Mouse (Mus musculus) hindbrain, embryonic 16.5 days (tissue): ENCODE measurements around the gene Necab2. TPM values are rescaled to one million over a fixed set of nuclear protein-coding genes. Genes with fewer than 3 reads are reported as not detected.

ENCODE experiments used
- ATAC-seq: fragments of 200-750 bp; cut with Nextera tagmentation; 2 replicates; pipeline ENCODE4 v1.8.0; 2017; ENCODE audit warnings: moderate TSS enrichment, moderate library complexity
- H3K27ac ChIP-seq: fragments of 300-500 bp; sonication (generic); 2 replicates; pipeline ENCODE4 v1.5.1; 2014; ENCODE audit warnings: low read depth, mild to moderate bottlenecking, control low read depth, low read length, moderate library complexity
- H3K27me3 ChIP-seq: fragments of 300-500 bp; sonication (generic); replicated peaks from 2 replicates; pipeline ENCODE4 v1.6.1; 2014; ENCODE audit warnings: low read length; ENCODE audit not compliant: control insufficient read depth, insufficient read depth
- H3K36me3 ChIP-seq: fragments of 300-500 bp; sonication (generic); 2 replicates; pipeline ENCODE4 v1.6.1; 2014; ENCODE audit warnings: mild to moderate bottlenecking, low read length, moderate library complexity, mixed read lengths; ENCODE audit not compliant: control insufficient read depth, insufficient read depth
- H3K4me1 ChIP-seq: fragments of 300-500 bp; sonication (generic); 2 replicates; pipeline ENCODE4 v1.6.1; 2014; ENCODE audit warnings: low read depth, low read length; ENCODE audit not compliant: control insufficient read depth, insufficient read depth
- H3K4me2 ChIP-seq: fragments of 300-500 bp; sonication (generic); 2 replicates; pipeline ENCODE4 v1.6.1; 2014; ENCODE audit warnings: mild to moderate bottlenecking, low read length, control low read depth, moderate library complexity
- H3K4me3 ChIP-seq: fragments of 300-500 bp; sonication (generic); 2 replicates; pipeline ENCODE4 v1.5.1; 2014; ENCODE audit warnings: mild to moderate bottlenecking, low read length, control low read depth, moderate library complexity
- H3K9ac ChIP-seq: fragments of 300-500 bp; sonication (generic); 2 replicates; pipeline ENCODE4 v1.6.1; 2014; ENCODE audit warnings: low read depth, mild to moderate bottlenecking, control low read depth, low read length, moderate library complexity
- H3K9me3 ChIP-seq: fragments of 300-500 bp; sonication (generic); 2 replicates; pipeline ENCODE4 v1.6.1; 2014; ENCODE audit warnings: mild to moderate bottlenecking, low read length, moderate library complexity; ENCODE audit not compliant: control insufficient read depth
- WGBS: fragments of 180-500 bp; shearing (Covaris S2); extraction: QIAGEN DNeasy Blood & Tissue Kit; methylation state at CpG from one replicate; pipeline ENCODE4 v1.1.7; 2014; 5-methylcytosine and 5-hydroxymethylcytosine counted together
- polyA plus RNA-seq: library from polyadenylated mRNA; unstranded; fragments of >200 nt; fragmentation: Nextera tagmentation; extraction: Ambion mirVana; gene quantifications from 2 replicates; pipeline ENCODE4 v1.2.1, GENCODE M21; 2015

Necab2 gene
- polyA plus RNA-seq = 52.2 and 56.9 TPM in 2 replicates

DNA sequence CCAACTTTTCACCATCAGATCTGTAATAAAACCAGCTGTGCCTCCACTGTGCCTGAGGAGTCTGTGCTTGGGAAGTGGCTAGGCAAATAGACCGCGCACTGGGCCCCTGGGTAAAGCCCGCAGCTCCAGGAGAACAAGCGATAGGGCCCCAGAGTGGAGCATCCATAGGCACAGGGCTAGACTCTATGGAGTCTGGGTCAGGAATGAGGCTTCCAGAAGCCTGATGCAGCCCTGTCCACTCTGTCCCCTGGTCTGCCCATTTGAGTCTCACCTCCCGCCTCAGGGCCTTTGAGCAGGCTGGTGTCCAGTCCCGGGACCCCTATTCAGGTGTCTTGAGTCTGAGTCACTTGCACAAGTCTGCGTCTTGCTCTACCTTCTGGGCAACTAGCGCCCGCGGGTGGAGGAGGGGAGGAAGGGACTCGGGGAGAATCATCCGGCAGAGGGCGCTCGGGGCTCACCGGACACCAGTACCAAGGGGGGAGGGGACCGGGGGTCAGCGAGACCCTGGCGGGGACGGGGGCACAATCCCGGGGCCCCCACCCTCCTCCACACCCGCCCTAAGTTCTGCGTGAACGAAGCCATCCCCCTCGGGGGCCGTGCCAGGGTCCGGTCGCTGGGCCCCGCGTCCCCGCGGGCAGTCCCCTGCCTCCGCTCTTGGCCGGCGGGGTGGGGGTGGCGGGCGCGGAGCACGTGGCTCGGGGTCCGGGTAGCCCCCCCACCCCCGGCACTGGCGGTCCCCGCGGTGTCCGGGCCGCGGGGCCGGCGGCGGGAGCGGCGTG lies at the start of gene Necab2:
Gene Necab2, plus strand, starts transcription at position 509 of the 779 bp plus-strand sequence.
- H3K4me2 ChIP-seq = peak within 1 kb of the TSS; percentile 96
- 2% methylated on average over 29 of the region's 52 CpGs for WGBS
- no peaks in the 10 kb centered on the region for H3K9me3 ChIP-seq
- H3K27ac ChIP-seq = peak within 1 kb of the TSS; percentile 36
- H3K4me3 ChIP-seq = peak within 1 kb of the TSS; percentile 78
- no peaks in the 10 kb centered on the region for H3K36me3 ChIP-seq
- peaks cover 4% of the 10 kb centered on the region; the same call in 1 of the 2 replicates for H3K4me1 ChIP-seq
- H3K9ac ChIP-seq = peak within 1 kb of the TSS; percentile 87
- 0 out of 2 replicates have a peak, but pooled peaks cover 2% of the 10 kb centered on the region for H3K27me3 ChIP-seq
- peak; percentile 70 for ATAC-seq

DNA sequence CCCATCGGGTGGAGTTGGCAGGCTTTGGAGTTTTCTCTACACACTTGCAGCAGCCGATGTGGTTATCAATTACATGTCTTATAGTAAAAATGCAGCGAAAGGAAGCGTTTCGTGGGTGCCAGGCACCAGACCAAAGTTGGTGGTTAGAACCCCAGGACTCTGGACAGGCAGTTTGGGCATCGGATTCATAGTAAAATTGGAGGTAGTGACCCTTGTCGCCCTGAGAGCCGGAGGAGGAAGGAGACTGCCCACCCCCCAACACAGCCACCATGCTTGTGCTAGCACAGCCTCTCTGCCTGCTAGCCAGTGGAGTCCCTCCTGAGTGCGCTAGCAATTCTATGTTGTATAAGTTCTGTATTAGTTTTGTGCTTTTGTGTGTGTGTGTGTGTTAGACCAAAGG lies 48.0 kb upstream of the Necab2 start:
- H3K27me3 ChIP-seq = no peaks in the 10 kb centered on the region
- H3K4me2 ChIP-seq = no peak overlapping the region
- peaks cover 13% of the 10 kb centered on the region for H3K4me1 ChIP-seq
- no peak overlapping the region for H3K4me3 ChIP-seq
- 76% methylated on average over 9 of the region's 9 CpGs for WGBS
- H3K36me3 ChIP-seq = 0 out of 2 replicates have a peak, but pooled peaks cover 2% of the 10 kb centered on the region
- no peak overlapping the region for H3K27ac ChIP-seq
- no peaks in the 10 kb centered on the region for H3K9me3 ChIP-seq
- no peak overlapping the region for H3K9ac ChIP-seq
- no peak for ATAC-seq

DNA sequence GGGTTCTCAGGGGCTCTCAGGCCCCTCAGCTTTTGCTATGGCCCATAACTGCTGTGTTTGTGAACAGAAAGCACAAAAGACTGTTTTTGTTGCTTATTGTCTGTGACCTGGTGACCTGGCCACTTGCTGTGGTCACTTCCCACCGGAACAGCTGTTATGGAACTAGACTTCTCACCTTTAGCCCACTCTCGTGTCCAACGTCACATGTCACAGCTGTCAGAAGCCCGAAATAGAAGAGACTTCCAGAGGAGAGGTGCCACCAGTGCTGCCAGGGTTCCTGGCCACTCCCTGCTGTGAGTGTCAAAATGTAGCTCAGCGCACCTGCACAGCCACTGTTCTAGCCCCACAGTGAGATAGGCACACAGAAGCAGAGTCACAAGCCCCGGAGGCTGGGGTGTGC lies 47.3 kb upstream of the Necab2 start:
- H3K9me3 ChIP-seq = no peaks in the 10 kb centered on the region
- no peak overlapping the region for H3K27ac ChIP-seq
- H3K9ac ChIP-seq = no peak overlapping the region
- no peak for ATAC-seq
- H3K27me3 ChIP-seq = no peaks in the 10 kb centered on the region
- 0 out of 2 replicates have a peak, but pooled peaks cover 4% of the 10 kb centered on the region for H3K36me3 ChIP-seq
- H3K4me3 ChIP-seq = no peak overlapping the region
- H3K4me1 ChIP-seq = peaks cover 11% of the 10 kb centered on the region
- WGBS = 67% methylated on average over 6 of the region's 6 CpGs
- no peak overlapping the region for H3K4me2 ChIP-seq

DNA sequence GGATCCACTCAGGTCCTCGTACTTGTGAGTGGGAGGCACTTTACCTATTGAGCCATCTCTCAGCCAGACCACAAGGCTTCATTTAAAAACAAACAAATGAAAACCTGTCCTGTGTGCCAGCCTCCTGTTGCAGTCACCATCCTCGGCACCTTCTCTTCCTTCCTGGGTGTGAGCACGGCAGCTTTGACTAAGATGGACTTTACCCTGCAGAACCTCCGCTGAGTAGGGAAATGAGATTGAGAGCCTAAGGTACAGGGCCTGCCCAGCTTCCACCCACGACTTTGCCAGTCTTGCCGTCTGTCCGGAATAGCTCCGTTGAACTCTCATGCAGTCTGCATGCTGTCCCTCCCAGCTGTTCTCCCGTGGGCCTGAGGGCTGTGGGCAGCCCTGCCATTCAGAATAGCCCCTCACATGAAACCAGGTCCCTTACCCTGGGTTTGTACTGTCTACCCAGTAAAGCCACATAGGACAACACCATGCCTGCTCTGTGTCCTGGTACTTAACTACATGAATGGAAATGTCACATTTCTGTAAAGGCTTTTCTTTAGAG lies 46.3 kb upstream of the Necab2 start:
- no peak for ATAC-seq
- no peaks in the 10 kb centered on the region for H3K27me3 ChIP-seq

DNA sequence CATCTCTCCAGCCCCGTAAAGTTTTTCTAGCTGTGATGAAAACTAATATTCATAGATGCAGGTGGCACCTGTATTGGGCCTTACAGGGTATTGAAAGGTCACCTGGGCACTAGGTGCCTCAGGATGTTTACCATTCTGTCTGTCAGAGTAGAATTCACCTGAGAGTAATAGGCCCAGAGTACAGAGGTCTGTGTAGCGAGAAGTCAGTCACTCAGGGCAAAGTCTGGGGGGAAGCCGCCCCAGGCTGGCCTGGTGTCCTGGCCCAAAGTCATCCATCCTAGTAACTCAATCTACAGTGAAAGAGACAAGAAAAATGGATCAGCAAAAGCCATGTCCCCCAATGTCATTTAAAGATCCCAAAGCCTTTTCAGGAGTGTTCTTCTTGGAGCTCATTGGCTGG lies 45.6 kb upstream of the Necab2 start:
- Histone ChIP-seq H3K4me2 (no peak overlapping the region), H3K4me1 (peaks cover 3% of the 10 kb centered on the region), H3K36me3 (0 out of 2 replicates have a peak, but pooled peaks cover 4% of the 10 kb centered on the region), H3K9me3 (no peaks in the 10 kb centered on the region), H3K9ac (no peak overlapping the region), H3K27ac (no peak overlapping the region), H3K27me3 (no peaks in the 10 kb centered on the region), H3K4me3 (no peak overlapping the region)
- 88% methylated on average over 3 of the region's 3 CpGs for WGBS
- ATAC-seq = no peak

More for the DNA sequence above, 46.3 kb upstream of the Necab2 start:
- H3K36me3 ChIP-seq = 0 out of 2 replicates have a peak, but pooled peaks cover 4% of the 10 kb centered on the region
- 86% methylated on average over 9 of the region's 9 CpGs for WGBS
- no peaks in the 10 kb centered on the region for H3K9me3 ChIP-seq
- no peak overlapping the region for H3K27ac ChIP-seq
- H3K4me3 ChIP-seq = no peak overlapping the region
- no peak overlapping the region for H3K9ac ChIP-seq
- peaks cover 9% of the 10 kb centered on the region for H3K4me1 ChIP-seq
- H3K4me2 ChIP-seq = no peak overlapping the region

DNA sequence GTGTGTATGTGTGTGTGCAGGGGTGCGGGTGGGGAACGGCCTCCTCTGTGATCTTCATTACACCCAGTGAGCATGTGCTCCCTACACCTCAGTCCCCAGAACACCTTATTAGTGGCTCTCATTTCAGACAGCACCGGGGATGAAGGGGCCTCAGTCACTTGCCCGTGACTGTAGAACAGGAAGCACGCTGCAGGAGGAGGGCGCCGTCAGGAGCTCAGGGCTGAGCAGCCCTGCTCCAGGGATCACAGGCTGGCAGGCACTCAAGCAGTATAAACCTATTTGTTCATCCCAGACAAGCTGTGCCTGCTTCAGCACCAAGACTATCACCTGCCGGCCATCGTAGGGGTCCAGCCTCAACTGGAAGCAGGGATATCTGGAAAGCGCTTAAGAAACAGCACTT lies 42.6 kb upstream of the Necab2 start:
- no peak overlapping the region for H3K4me3 ChIP-seq
- H3K9ac ChIP-seq = no peak overlapping the region
- no peaks in the 10 kb centered on the region for H3K9me3 ChIP-seq
- H3K27ac ChIP-seq = no peak overlapping the region
- H3K4me2 ChIP-seq = no peak overlapping the region
- 72% methylated on average over 10 of the region's 10 CpGs for WGBS
- no peaks in the 10 kb centered on the region for H3K27me3 ChIP-seq
- ATAC-seq = no peak
- H3K4me1 ChIP-seq = no peaks in the 10 kb centered on the region
- H3K36me3 ChIP-seq = peaks cover 9% of the 10 kb centered on the region; the same call in 1 of the 2 replicates

DNA sequence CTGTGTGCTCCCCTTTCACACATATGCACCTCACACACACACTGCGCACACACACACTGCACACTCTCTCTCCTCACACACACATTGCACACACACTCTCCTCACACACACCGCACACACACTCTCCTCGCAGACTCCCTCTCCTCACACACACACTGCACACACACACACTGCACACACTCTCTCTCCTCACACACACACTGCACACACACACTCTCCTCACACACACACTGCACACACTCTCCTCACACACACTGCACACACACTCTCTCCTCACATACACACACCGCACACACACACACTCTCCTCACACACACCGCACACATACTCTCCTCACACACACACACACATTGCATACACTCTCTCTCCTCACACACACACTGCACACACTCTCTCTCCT lies 41.9 kb upstream of the Necab2 start:
- H3K27me3 ChIP-seq = no peaks in the 10 kb centered on the region
- no peak overlapping the region for H3K9ac ChIP-seq
- no peak overlapping the region for H3K4me2 ChIP-seq
- no peaks in the 10 kb centered on the region for H3K4me1 ChIP-seq
- H3K9me3 ChIP-seq = no peaks in the 10 kb centered on the region
- H3K36me3 ChIP-seq = peaks cover 16% of the 10 kb centered on the region; the same call in 1 of the 2 replicates
- ATAC-seq = no peak
- no peak overlapping the region for H3K4me3 ChIP-seq
- no peak overlapping the region for H3K27ac ChIP-seq
- WGBS = 98% methylated on average over 5 of the region's 5 CpGs

DNA sequence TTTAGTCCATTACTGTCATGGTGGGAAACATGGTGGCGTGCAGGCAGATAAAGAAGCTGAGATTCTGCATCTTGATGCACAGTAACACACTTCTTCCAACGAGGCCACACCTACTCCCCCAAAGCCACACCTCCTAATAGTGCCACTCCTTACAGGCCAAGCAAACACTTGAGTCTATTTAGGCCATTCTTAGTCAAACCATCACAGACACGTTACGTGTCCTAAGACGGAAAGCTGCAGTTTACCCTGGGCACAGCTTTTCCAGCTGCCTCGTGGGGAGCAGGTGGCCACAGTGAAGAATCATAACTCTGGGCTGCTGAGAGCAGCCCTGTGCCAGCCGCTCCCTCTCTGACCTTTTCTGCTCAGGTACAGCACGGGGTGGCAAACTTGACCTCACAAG lies 38.2 kb upstream of the Necab2 start:
- Histone ChIP-seq H3K9ac (no peak overlapping the region), H3K27ac (no peak overlapping the region), H3K4me1 (peaks cover 4% of the 10 kb centered on the region), H3K4me2 (no peak overlapping the region), H3K9me3 (no peaks in the 10 kb centered on the region), H3K4me3 (no peak overlapping the region), H3K36me3 (peaks cover 26% of the 10 kb centered on the region), H3K27me3 (no peaks in the 10 kb centered on the region)
- ATAC-seq = no peak
- WGBS = 69% methylated on average over 8 of the region's 8 CpGs

DNA sequence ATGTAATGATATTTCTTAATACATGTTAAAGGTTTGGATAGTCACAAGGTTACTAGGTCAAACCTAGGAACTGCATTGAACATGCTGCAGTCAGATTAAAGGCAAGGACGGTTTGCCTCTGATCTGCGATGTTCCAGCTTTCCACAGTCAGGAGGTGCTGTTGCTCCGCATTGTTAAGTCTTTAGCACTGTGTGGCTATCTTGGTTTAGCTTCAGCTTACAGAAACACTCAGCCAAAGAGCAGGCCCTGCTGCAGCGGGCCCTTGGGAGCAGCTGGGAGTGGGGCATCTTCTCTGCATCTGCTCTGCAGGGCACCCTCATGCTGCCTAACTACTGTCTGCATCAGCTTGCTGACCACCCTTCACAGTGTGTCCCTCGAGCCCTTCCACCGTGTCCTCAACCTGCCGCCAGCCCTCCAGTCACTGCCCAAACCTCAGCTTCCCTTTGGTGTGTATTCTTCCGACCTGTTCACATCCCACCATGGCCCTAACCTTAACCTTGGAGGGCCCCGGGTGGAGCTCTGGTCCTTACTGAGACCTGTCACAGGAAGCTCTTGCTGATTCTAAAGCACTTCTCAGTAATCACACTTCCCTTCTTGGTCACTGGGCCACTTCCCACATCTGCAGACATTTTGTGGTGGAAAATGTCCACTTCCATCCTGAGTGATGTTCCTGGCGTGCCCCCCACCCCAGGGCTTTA lies 34.3 kb upstream of the Necab2 start:
- no peak overlapping the region for H3K9ac ChIP-seq
- 59% methylated on average over 10 of the region's 10 CpGs for WGBS
- no peak overlapping the region for H3K27ac ChIP-seq
- H3K27me3 ChIP-seq = no peaks in the 10 kb centered on the region
- ATAC-seq = peak; percentile 29
- H3K4me3 ChIP-seq = no peak overlapping the region
- H3K9me3 ChIP-seq = no peaks in the 10 kb centered on the region
- H3K36me3 ChIP-seq = peaks cover 24% of the 10 kb centered on the region
- peaks cover 4% of the 10 kb centered on the region for H3K4me1 ChIP-seq
- no peak overlapping the region; the same call in 1 of the 2 replicates for H3K4me2 ChIP-seq
